In the genomic region with DNA sequence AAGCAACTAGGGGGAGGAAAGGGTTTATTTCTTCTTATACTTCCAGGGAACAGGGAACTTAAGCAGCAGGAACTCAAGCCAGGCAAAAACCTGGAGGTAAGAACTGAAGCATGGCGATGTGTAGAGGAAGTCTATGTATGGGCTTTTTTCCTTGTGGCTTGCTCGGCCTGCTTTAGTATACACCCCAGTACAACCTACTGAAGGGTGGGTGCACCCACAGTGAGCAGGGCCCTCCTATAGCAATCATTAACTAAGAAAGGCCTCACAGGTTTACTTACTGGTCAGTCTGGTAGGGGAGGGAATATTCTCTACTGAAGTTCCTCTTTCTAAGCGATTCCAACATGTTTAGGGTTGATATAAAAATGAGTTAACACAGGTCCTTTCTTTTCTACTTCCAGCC, we compare ENCODE assay signal across 17 mouse cellular contexts.
DNase-seq lines count a peak whose midpoint lies in the region; ATAC-seq and TF ChIP-seq lines count a peak whose summit lies in the region.
"Had no signal": no experiment of that assay in that cellular context is flagged by ENCODE, and none has a peak within 500 bp of the region (broad histone marks: within the 10 kb centered on the region; RNA-seq: fewer than 3 reads in every experiment).

No protein-coding gene starts in this region.

- ATAC-seq in kidney, postnatal 0 days (replicated peaks; ENCODE audit: low FRiP score, low read depth) = peak; percentile 85
- peak; percentile 62; the same call in 1 of the 2 replicates for ATAC-seq in liver, embryonic 16.5 days (ENCODE audit: low read depth)
- ATAC-seq in intestine, postnatal 0 days = peak; percentile 67
- ATAC-seq in stomach, postnatal 0 days (ENCODE audit: low FRiP score, low TSS enrichment) = peak; percentile 99
- ATAC-seq in midbrain, embryonic 11.5 days (ENCODE audit: low FRiP score) = no peak
- ATAC-seq: forebrain, embryonic 15.5 days had no signal

- no peaks in the 10 kb centered on the region for H3K4me1 ChIP-seq in kidney, postnatal 0 days (replicated peaks; ENCODE audit: insufficient read depth, low read length)
- H3K4me1 ChIP-seq in liver, embryonic 16.5 days (ENCODE audit: control insufficient read depth, low read depth, low read length) = no peaks in the 10 kb centered on the region
- no peaks in the 10 kb centered on the region for H3K4me1 ChIP-seq in intestine, postnatal 0 days (replicated peaks; ENCODE audit: control insufficient read depth, insufficient read depth, low read length)
- H3K4me1 ChIP-seq in stomach, postnatal 0 days (replicated peaks; ENCODE audit: control insufficient read depth, insufficient read depth) = no peaks in the 10 kb centered on the region
- no peaks in the 10 kb centered on the region for H3K4me1 ChIP-seq in midbrain, embryonic 11.5 days (ENCODE audit: control insufficient read depth, insufficient read depth, low read length)
- H3K4me1 ChIP-seq: embryonic facial prominence, embryonic 12.5 days; heart, embryonic 15.5 days had no signal

- 64% methylated on average over 3 of the region's 3 CpGs for WGBS in kidney, postnatal 0 days
- 69% methylated on average over 3 of the region's 3 CpGs for WGBS in liver, embryonic 16.5 days (ENCODE audit: insufficient replicate concordance)
- 46% methylated on average over 3 of the region's 3 CpGs for WGBS in intestine, postnatal 0 days
- 66% methylated on average over 3 of the region's 3 CpGs for WGBS in stomach, postnatal 0 days
- WGBS in midbrain, embryonic 11.5 days = 91% methylated on average over 3 of the region's 3 CpGs

- TF ChIP-seq EP300 in stomach, postnatal 0 days (optimal IDR thresholded peaks at IDR 0.05) = no peak

- no peak for DNase-seq in kidney, postnatal 0 days (ENCODE audit: low spot score)
- no peak for DNase-seq in kidney, adult 18-20 months
- DNase-seq in liver = no peak
- peak; percentile 56 for DNase-seq in stomach, postnatal 0 days (ENCODE audit: low spot score)
- DNase-seq in MN1 (ENCODE audit: low spot score) = no peak
- no peak for DNase-seq in midbrain, embryonic 11.5 days (ENCODE audit: low spot score, missing footprints)
- DNase-seq: adrenal gland, adult 8-10 months; adrenal gland, postnatal 36 days; cerebellum, adult 2 months; cerebellum, postnatal 14 days; heart, adult 18-20 months had no signal

- no peak overlapping the region; the same call in 1 of the 2 replicates for H3K27ac ChIP-seq in kidney, postnatal 0 days
- no peak overlapping the region for H3K27ac ChIP-seq in liver, embryonic 16.5 days (ENCODE audit: low read length)
- H3K27ac ChIP-seq in intestine, postnatal 0 days (ENCODE audit: low read depth, low read length) = no peak overlapping the region
- no peak overlapping the region for H3K27ac ChIP-seq in stomach, postnatal 0 days (replicated peaks)
- no peak overlapping the region for H3K27ac ChIP-seq in midbrain, embryonic 11.5 days (ENCODE audit: low read depth, low read length)
- H3K27ac ChIP-seq: embryonic facial prominence, embryonic 12.5 days; forebrain, embryonic 15.5 days; heart, embryonic 15.5 days had no signal

- H3K27me3 ChIP-seq in kidney, postnatal 0 days (ENCODE audit: insufficient read depth, low read length) = no peaks in the 10 kb centered on the region
- H3K27me3 ChIP-seq in liver, embryonic 16.5 days (ENCODE audit: control insufficient read depth, insufficient read depth, low read depth, low read length) = no peaks in the 10 kb centered on the region
- H3K27me3 ChIP-seq in intestine, postnatal 0 days (replicated peaks; ENCODE audit: control insufficient read depth, insufficient read depth, low read length) = no peaks in the 10 kb centered on the region
- no peaks in the 10 kb centered on the region for H3K27me3 ChIP-seq in stomach, postnatal 0 days (ENCODE audit: control insufficient read depth, insufficient read depth, low read length)
- H3K27me3 ChIP-seq in midbrain, embryonic 11.5 days (ENCODE audit: control insufficient read depth, insufficient read depth, low read length) = no peaks in the 10 kb centered on the region
- H3K27me3 ChIP-seq: embryonic facial prominence, embryonic 12.5 days; forebrain, embryonic 15.5 days; heart, embryonic 15.5 days had no signal

- TF ChIP-seq CTCF in kidney, postnatal 0 days (IDR thresholded peaks at IDR 0.05; ENCODE audit: low read depth) = no peak
- TF ChIP-seq CTCF in intestine, postnatal 0 days (IDR thresholded peaks at IDR 0.05; ENCODE audit: low read depth) = no peak
- TF ChIP-seq CTCF in stomach, postnatal 0 days (IDR thresholded peaks at IDR 0.05; ENCODE audit: low read depth) = no peak

- H3K36me3 ChIP-seq in kidney, postnatal 0 days (ENCODE audit: insufficient read depth, low read length) = no peaks in the 10 kb centered on the region
- H3K36me3 ChIP-seq in liver, embryonic 16.5 days (ENCODE audit: control insufficient read depth, insufficient read depth) = no peaks in the 10 kb centered on the region
- H3K36me3 ChIP-seq in intestine, postnatal 0 days (ENCODE audit: control insufficient read depth, insufficient read depth) = no peaks in the 10 kb centered on the region
- no peaks in the 10 kb centered on the region for H3K36me3 ChIP-seq in stomach, postnatal 0 days (ENCODE audit: control insufficient read depth, insufficient read depth, low read length)
- no peaks in the 10 kb centered on the region for H3K36me3 ChIP-seq in midbrain, embryonic 11.5 days (ENCODE audit: control insufficient read depth, insufficient read depth, low read length)
- H3K36me3 ChIP-seq: embryonic facial prominence, embryonic 12.5 days; forebrain, embryonic 15.5 days; heart, embryonic 15.5 days had no signal

- no peak overlapping the region for H3K9ac ChIP-seq in kidney, postnatal 0 days (ENCODE audit: low read depth, low read length)
- no peak overlapping the region for H3K9ac ChIP-seq in liver, embryonic 16.5 days (ENCODE audit: low read depth, low read length)
- no peak overlapping the region for H3K9ac ChIP-seq in intestine, postnatal 0 days (ENCODE audit: low read depth, low read length)
- no peak overlapping the region for H3K9ac ChIP-seq in stomach, postnatal 0 days (ENCODE audit: low read length)
- no peak overlapping the region for H3K9ac ChIP-seq in midbrain, embryonic 11.5 days (ENCODE audit: low read length)
- H3K9ac ChIP-seq: embryonic facial prominence, embryonic 12.5 days; forebrain, embryonic 15.5 days; heart, embryonic 15.5 days had no signal

- H3K9me3 ChIP-seq in kidney, postnatal 0 days (replicated peaks; ENCODE audit: low read length) = no peaks in the 10 kb centered on the region
- H3K9me3 ChIP-seq in liver, embryonic 16.5 days (replicated peaks; ENCODE audit: control insufficient read depth, low read length) = no peaks in the 10 kb centered on the region
- H3K9me3 ChIP-seq in intestine, postnatal 0 days (ENCODE audit: control insufficient read depth) = no peaks in the 10 kb centered on the region
- no peaks in the 10 kb centered on the region for H3K9me3 ChIP-seq in stomach, postnatal 0 days (ENCODE audit: control insufficient read depth, low read length)
- H3K9me3 ChIP-seq in midbrain, embryonic 11.5 days (ENCODE audit: control insufficient read depth, low read length) = no peaks in the 10 kb centered on the region
- H3K9me3 ChIP-seq: embryonic facial prominence, embryonic 12.5 days; forebrain, embryonic 15.5 days; heart, embryonic 15.5 days had no signal

- H3K4me2 ChIP-seq in kidney, postnatal 0 days (ENCODE audit: low read length) = no peak overlapping the region
- no peak overlapping the region for H3K4me2 ChIP-seq in liver, embryonic 16.5 days (ENCODE audit: low read depth, low read length)
- H3K4me2 ChIP-seq in intestine, postnatal 0 days (replicated peaks; ENCODE audit: low read depth) = no peak overlapping the region
- H3K4me2 ChIP-seq in stomach, postnatal 0 days (replicated peaks; ENCODE audit: low read depth) = no peak overlapping the region
- no peak overlapping the region for H3K4me2 ChIP-seq in midbrain, embryonic 11.5 days
- H3K4me2 ChIP-seq: embryonic facial prominence, embryonic 12.5 days; forebrain, embryonic 15.5 days; heart, embryonic 11.5 days; heart, embryonic 15.5 days had no signal

- no peak overlapping the region for H3K4me3 ChIP-seq in kidney, postnatal 0 days (replicated peaks; ENCODE audit: low read depth, low read length)
- H3K4me3 ChIP-seq in liver, embryonic 16.5 days (ENCODE audit: low read depth, low read length) = no peak overlapping the region
- H3K4me3 ChIP-seq in intestine, postnatal 0 days (ENCODE audit: low read depth, low read length) = no peak overlapping the region
- no peak overlapping the region for H3K4me3 ChIP-seq in stomach, postnatal 0 days (ENCODE audit: low read depth, low read length)
- no peak overlapping the region for H3K4me3 ChIP-seq in midbrain, embryonic 11.5 days (ENCODE audit: low read depth, low read length)
- H3K4me3 ChIP-seq: embryonic facial prominence, embryonic 12.5 days; forebrain, embryonic 15.5 days; heart, embryonic 15.5 days had no signal
